Mouse (Mus musculus) embryonic fibroblast, embryonic 13.5 days (primary cell): ENCODE results near the gene Akain1.

Experiments
- CTCF ChIP-seq: IDR thresholded peaks from 2 replicates; pipeline ENCODE4 v1.5.1; 2011; ENCODE audit warnings: mild to moderate bottlenecking, control low read depth, low read length, moderate library complexity, borderline replicate concordance; ENCODE audit not compliant: insufficient read depth
- POLR2A ChIP-seq: IDR thresholded peaks from 2 replicates; pipeline ENCODE4 v1.6.1; 2011; ENCODE audit warnings: low read depth, mild to moderate bottlenecking, control low read depth, low read length, moderate library complexity

GRCm38 (mm10) chr17:69499441-69499840, 60.3 kb downstream of the Akain1 start:
- TF ChIP-seq CTCF, result no peak
- no peak for TF ChIP-seq POLR2A
